Mouse (Mus musculus) lung, adult 2 months (tissue): ENCODE data around the gene Shroom3. TPM values are rescaled to one million over a fixed set of nuclear protein-coding genes. Genes with fewer than 3 reads are reported as not detected.
A peak's percentile ranks its signal among the peaks of the same experiment; 100 is the strongest.

Experiments
- DNase-seq: peaks from one replicate; pipeline ENCODE4 v3.0.0; 2022
- H3K4me1 ChIP-seq: fragments of 200-500 bp; 2 replicates; pipeline ENCODE4 v1.6.1; 2011; ENCODE audit warnings: low read length; ENCODE audit not compliant: control insufficient read depth, insufficient read depth
- H3K4me3 ChIP-seq: fragments of 200-500 bp; replicated peaks from 2 replicates; pipeline ENCODE3; 2011; ENCODE audit warnings: low read depth, mild to moderate bottlenecking, control low read depth, low read length; ENCODE audit errors: extremely low read depth
- CTCF ChIP-seq: fragments of 200-500 bp; IDR thresholded peaks from 2 replicates; pipeline ENCODE4 v1.5.1; 2011; ENCODE audit warnings: mild to moderate bottlenecking, low read length, control low read depth; ENCODE audit not compliant: insufficient read depth
- POLR2A ChIP-seq: fragments of 200-500 bp; IDR thresholded peaks from 2 replicates; pipeline ENCODE4 v1.6.1; 2011; ENCODE audit warnings: low read depth, mild to moderate bottlenecking, control low read depth, low read length, borderline replicate concordance; ENCODE audit errors: extremely low read depth
- WGBS: fragments of 180-500 bp; shearing (Covaris S2); methylation state at CpG from one replicate; pipeline ENCODE4 v1.1.7; 2018; 5-methylcytosine and 5-hydroxymethylcytosine counted together
- polyA plus RNA-seq: library from polyadenylated mRNA; depleted of rRNA; stranded (reverse); fragments of >200 nt; gene quantifications from 2 replicates; pipeline ENCODE4 v1.2.3, GENCODE M21; 2012

Shroom3 gene
- polyA plus RNA-seq, 1 experiment: 63.6 TPM

DNA sequence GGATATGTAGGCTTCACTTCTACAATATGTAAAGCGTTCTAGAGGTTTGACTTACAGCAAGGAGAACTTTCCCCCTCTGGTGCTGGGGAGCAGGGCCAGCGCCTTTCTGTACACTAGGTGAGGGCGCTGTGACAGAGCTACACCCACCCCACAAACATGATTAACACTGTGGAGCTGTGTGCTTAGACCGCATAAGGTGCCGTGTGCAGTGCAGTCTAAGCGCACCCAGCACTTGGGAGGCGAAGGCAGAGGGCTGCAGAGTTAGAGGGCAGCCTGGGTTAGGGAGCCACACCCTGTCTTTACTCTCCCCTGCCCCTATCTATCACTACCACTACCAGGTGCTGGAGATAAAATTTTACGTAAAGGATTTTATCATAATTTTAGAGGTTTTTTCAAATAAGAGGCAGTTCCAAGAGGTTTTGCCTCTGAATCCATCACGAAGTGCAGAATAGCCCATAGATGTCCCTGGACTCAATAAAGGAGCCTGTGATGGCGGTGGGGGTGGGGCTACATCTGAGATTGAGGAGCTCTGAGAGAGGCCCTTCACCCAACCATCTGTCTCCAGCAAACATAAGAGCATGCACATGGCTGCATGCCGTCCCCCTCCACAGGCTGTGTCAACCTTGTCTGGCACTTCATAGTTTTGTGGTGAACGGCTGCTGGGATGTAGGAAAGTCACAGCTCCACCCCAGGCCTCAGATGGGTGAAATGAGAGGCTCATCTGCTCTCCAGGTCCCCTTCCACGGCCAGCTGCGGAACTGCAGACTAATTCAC lies 265.9 kb downstream of the Shroom3 start:
- no peak overlapping the region for H3K4me3 ChIP-seq
- TF ChIP-seq CTCF (no peak), POLR2A (no peak)
- DNase-seq: no peak
- H3K4me1 ChIP-seq: no peaks in the 10 kb centered on the region
- WGBS: 69% methylated on average over 14 of the region's 14 CpGs

DNA sequence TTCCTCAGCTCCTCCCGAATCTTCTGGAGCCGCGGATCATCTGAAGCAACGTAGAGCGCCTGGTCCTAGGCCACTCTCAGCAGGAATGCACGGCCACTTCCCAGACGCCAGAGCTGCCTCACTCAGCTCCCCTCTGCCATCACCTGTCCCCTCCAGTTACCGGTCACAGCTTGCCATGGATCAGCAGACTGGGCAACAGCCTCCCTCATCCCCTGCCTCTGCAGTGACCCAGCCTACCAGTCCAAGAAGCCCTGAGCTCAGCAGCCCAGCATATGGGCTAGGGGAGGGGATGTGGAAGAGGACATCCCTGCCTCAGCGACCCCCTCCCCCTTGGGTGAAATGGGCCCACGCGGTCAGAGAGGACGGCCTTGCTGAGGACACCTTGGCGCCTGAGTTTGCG lies 267.3 kb downstream of the Shroom3 start:
- Histone ChIP-seq H3K4me3 (no peak overlapping the region), H3K4me1 (no peaks in the 10 kb centered on the region)
- TF ChIP-seq CTCF (no peak), POLR2A (no peak)
- WGBS: 87% methylated on average over 14 of the region's 14 CpGs
- no peak for DNase-seq

DNA sequence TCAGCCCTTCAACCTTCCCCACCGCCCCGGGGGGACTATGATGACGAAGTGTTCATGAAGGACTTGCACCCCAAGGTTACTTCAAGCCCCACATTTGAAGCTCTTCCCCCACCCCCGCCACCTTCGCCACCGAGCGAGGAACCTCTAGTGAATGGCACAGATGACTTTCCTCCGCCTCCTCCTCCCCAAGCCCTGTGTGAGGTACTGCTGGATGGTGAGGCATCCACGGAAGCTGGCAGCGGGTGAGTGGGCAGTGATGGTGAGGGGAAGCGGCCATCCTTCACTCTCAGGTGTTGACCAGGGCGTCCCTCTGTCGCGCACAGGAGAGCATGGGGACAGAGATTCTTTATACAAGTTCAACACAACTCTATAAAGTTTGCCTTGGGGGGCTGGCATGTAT lies 267.8 kb downstream of the Shroom3 start:
- TF ChIP-seq POLR2A: no peak
- TF ChIP-seq CTCF: no peak
- no peak for DNase-seq
- no peak overlapping the region for H3K4me3 ChIP-seq
- 94% methylated on average over 14 of the region's 14 CpGs for WGBS
- H3K4me1 ChIP-seq: no peaks in the 10 kb centered on the region

DNA sequence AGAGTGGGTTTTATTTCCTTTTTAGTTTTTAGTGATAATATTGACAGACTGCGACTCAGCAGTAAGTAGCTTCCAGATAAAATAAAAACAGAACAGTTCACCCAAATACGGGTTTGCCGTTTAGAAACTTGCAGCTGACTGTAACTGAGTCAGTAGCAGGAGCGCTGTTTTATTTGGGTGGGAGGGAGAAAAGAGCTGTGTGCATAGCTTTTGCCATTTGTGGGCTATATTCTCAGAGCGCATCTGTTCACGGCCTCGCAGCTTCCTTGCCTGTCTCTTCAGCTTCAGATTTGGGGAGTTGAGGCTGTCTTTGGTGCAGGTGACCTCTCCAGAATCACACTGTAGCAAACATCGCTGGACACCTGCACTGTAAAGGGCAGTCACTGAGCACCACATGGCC lies 270.6 kb downstream of the Shroom3 start:
- DNase-seq: no peak
- Histone ChIP-seq H3K4me3 (no peak overlapping the region), H3K4me1 (no peaks in the 10 kb centered on the region)
- TF ChIP-seq CTCF (no peak), POLR2A (no peak)
- 86% methylated on average over 8 of the region's 8 CpGs for WGBS

DNA sequence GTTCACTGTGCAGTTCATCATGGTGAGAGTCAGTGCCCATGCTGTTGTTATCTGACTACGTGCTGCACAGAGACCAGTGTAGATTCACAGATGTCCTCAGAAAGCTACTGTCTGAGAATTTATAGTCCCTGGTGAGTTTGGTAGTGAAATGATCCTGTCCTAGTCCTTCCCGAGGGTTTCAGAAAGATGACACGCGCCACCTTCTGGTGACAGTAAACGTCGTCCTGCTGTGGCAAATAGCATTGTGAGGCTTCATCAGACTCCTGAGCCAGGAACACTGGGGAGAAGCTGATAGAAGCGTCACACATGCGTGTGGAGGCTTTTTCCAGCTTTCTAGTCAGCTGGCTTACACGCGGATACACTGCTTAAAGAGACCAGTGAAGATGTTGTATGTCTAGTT lies 271.1 kb downstream of the Shroom3 start:
- peak; percentile 62 for DNase-seq
- no peak overlapping the region for H3K4me3 ChIP-seq
- no peaks in the 10 kb centered on the region for H3K4me1 ChIP-seq
- 25% methylated on average over 10 of the region's 10 CpGs for WGBS
- TF ChIP-seq POLR2A (no peak), CTCF (peak; percentile 69)

DNA sequence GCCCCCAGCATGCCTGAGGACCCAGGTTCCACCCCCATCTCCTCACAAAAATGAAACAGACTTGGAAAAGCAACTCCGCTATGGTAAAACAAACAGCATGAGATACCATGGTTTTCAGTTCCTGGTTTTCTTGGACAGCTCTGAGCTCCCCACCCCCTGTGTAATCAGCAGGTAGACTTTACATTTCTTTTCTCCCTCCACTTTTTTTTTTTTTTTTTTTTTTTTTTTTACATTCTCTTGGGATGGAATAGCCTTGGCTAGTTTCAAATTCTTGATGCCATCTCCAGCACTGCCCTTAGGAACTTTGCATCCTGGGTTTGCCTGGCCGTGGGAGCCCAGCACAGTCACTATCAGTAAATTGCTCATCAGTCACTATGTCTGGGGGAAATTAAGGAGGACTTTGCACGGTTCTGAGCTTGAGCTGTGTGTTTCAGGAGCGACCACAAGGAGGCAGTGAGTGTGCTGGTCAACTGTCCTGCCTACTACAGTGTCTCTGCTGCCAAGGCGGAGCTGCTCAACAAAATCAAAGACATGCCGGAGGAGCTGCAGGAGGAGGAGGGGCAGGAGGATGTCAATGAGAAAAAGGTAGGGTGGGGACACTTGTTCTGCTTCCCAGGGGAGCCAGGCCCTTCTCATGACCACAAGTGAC lies 271.7 kb downstream of the Shroom3 start:
- 39% methylated on average over 6 of the region's 6 CpGs for WGBS

DNA sequence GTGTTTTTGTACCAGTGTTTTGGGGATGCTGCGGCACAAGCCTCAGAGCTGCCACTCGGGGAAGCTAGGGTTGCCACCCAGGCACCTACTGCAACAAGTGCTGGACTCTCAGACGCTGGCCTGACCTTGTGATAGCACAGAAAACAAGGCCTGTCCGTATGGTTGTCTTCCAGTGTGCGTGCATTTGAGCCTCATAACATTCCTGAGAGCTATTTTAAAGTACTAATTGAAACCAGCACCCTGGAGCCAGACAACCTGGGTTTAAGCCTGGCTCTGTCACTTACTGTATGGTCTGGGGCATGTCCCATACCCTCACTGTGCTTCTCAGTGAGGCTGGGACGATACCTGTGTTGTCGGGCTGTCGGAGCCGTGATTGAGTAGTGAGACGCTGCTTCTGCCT lies 276.1 kb downstream of the Shroom3 start:
- no peak for TF ChIP-seq POLR2A
- TF ChIP-seq CTCF: no peak
- Histone ChIP-seq H3K4me1 (peaks cover 17% of the 10 kb centered on the region), H3K4me3 (no peak overlapping the region)
- DNase-seq: no peak
- 78% methylated on average over 10 of the region's 10 CpGs for WGBS

More for the DNA sequence above, 271.7 kb downstream of the Shroom3 start:
- no peaks in the 10 kb centered on the region for H3K4me1 ChIP-seq
- TF ChIP-seq CTCF (peak; percentile 69), POLR2A (no peak)
- no peak for DNase-seq
- H3K4me3 ChIP-seq: no peak overlapping the region

DNA sequence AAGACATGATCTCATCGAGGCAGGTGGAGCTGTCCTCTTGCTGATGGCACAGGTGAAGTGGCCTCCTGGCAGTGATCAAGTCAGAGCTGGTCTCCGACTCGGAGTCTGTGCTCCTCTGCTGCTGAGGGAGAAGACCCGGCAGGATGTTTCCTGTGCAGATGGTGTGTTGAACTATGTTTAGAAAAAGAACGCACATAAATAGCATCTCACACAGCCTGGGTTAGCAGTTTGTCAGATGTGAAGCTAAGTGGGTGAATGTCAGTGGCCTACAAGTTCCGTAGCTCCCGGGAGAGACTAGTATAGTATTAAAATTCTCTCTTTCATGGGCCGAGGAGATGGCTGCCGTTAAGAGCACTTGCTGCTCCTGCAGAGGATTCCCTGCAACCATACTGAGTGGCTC lies 276.5 kb downstream of the Shroom3 start:
- no peak overlapping the region for H3K4me3 ChIP-seq
- TF ChIP-seq POLR2A: no peak
- TF ChIP-seq CTCF: no peak
- H3K4me1 ChIP-seq: peaks cover 17% of the 10 kb centered on the region
- no peak for DNase-seq
- 34% methylated on average over 9 of the region's 9 CpGs for WGBS

DNA sequence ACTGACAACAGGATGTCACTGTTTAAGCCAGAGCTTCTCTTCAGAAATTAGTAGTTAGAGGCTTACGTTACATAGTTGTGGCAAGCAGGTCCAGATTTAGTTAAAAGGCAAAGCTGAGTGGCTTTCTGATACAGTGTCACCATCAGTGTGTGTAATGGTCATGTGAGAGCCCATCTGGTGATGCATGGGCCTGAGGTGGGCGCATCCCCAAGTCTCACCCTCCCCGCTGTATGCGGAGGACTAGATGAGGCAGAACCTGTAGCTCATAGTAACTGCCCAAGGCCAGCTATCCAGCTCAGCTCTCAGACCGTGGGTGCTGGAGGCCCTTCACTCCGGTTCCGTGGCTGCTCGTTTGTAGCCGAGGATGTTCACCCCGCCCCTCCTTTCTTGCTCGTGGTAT lies 278.1 kb downstream of the Shroom3 start:
- DNase-seq: no peak
- WGBS: 62% methylated on average over 11 of the region's 11 CpGs
- TF ChIP-seq POLR2A: no peak
- TF ChIP-seq CTCF: no peak
- Histone ChIP-seq H3K4me3 (no peak overlapping the region), H3K4me1 (peaks cover 17% of the 10 kb centered on the region)

DNA sequence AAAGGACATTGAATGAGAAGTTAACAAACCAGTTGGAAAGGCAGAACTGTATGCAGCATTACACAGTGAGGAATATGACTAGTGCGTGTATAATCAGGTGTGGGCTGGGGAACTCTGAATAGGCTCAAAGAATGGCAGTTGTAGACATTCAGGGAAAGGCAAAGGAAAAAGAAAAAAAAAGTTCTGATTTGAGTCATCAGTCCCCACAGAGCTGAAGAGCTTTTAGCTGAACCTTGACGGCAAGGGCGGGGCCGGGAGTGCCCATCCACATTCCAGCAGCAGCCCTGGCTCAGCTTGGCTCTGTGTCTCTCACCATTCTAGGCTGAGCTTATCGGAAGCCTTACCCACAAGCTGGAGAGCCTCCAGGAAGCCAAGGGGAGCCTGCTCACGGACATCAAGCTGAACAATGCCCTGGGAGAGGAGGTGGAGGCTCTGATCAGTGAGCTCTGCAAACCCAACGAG lies 278.6 kb downstream of the Shroom3 start:
- no peak for TF ChIP-seq POLR2A
- no peak for TF ChIP-seq CTCF
- DNase-seq: peak; percentile 47
- H3K4me3 ChIP-seq: no peak overlapping the region
- H3K4me1 ChIP-seq: peaks cover 17% of the 10 kb centered on the region
- 32% methylated on average over 7 of the region's 7 CpGs for WGBS
